Mouse (Mus musculus) testis, adult 2 months (tissue): ENCODE measurements at regions not wholly inside any gene's neighbourhood (a gene's known extent, or its start where the extent isn't known, plus 50 kb on each side); places are given as distances from the start of the nearest gene placed in this dataset.

Source experiments
- CTCF ChIP-seq: fragments of 200-500 bp; IDR thresholded peaks from 2 replicates; pipeline ENCODE4 v1.5.1; 2012; ENCODE audit warnings: low read depth, mild to moderate bottlenecking, inconsistent platforms, low read length, moderate library complexity; ENCODE audit not compliant: control insufficient read depth, insufficient read depth, insufficient replicate concordance
- POLR2A ChIP-seq: fragments of 200-500 bp; IDR thresholded peaks from 2 replicates; pipeline ENCODE4 v1.6.1; 2012; ENCODE audit warnings: low read depth, mild to moderate bottlenecking, inconsistent platforms, low read length, moderate library complexity; ENCODE audit not compliant: control insufficient read depth

- TF ChIP-seq CTCF (no peak), POLR2A (no peak)
Observed at GRCm38 (mm10) chr4:3090378-3090735, 76.8 kb upstream of the Vmn1r2 start.
